Mouse (Mus musculus): Measurements from ENCODE around the gene Rad50. TPM values are rescaled to one million over a fixed set of nuclear protein-coding genes. Genes with fewer than 3 reads are reported as not detected.

The Rad50 gene
- polyA plus RNA-seq, 1 experiment from 2014 or later: 14.8 TPM

GRCm38 (mm10) chr11:53627859-53628258, 79.3 kb downstream of the Rad50 start:
- 17% methylated on average over 1 of the region's 1 CpGs for WGBS
- Histone ChIP-seq H3K27ac (ENCODE audit: low read length) (no peak overlapping the region), H3K36me3 (ENCODE audit: control insufficient read depth, insufficient read depth) (no peaks in the 10 kb centered on the region), H3K4me1 (replicated peaks; ENCODE audit: control insufficient read depth, insufficient read depth, low read length) (no peaks in the 10 kb centered on the region), H3K9me3 (ENCODE audit: control insufficient read depth, low read length) (no peaks in the 10 kb centered on the region), H3K4me2 (ENCODE audit: low read length) (no peak overlapping the region), H3K9ac (replicated peaks; ENCODE audit: low read depth, low read length) (no peak overlapping the region), H3K4me3 (replicated peaks; ENCODE audit: low read length) (no peak overlapping the region), H3K27me3 (replicated peaks; ENCODE audit: control insufficient read depth, insufficient read depth, low read length) (no peaks in the 10 kb centered on the region)
- peak; percentile 55; the same call in 1 of the 2 replicates for ATAC-seq

- ATAC-seq: no peak
- 62% methylated on average over 17 of the region's 17 CpGs for WGBS
- Histone ChIP-seq H3K27ac (ENCODE audit: low read length) (no peak overlapping the region), H3K4me2 (ENCODE audit: low read length) (no peak overlapping the region), H3K9me3 (ENCODE audit: control insufficient read depth, low read length) (no peaks in the 10 kb centered on the region), H3K9ac (replicated peaks; ENCODE audit: low read depth, low read length) (no peak overlapping the region), H3K4me1 (replicated peaks; ENCODE audit: control insufficient read depth, insufficient read depth, low read length) (no peaks in the 10 kb centered on the region), H3K36me3 (ENCODE audit: control insufficient read depth, insufficient read depth) (no peaks in the 10 kb centered on the region), H3K27me3 (replicated peaks; ENCODE audit: control insufficient read depth, insufficient read depth, low read length) (no peaks in the 10 kb centered on the region), H3K4me3 (replicated peaks; ENCODE audit: low read length) (no peak overlapping the region)
Measured at GRCm38 (mm10) chr11:53626802-53627373, 80.2 kb downstream of the Rad50 start.

GRCm38 (mm10) chr11:53624124-53624523, 83.0 kb downstream of the Rad50 start:
- WGBS: 96% methylated on average over 2 of the region's 2 CpGs
- no peak for ATAC-seq
- no peak overlapping the region for H3K9ac ChIP-seq (replicated peaks; ENCODE audit: low read depth, low read length)
- H3K27ac ChIP-seq (ENCODE audit: low read length): no peak overlapping the region
- H3K9me3 ChIP-seq (ENCODE audit: control insufficient read depth, low read length): no peaks in the 10 kb centered on the region
- no peaks in the 10 kb centered on the region for H3K36me3 ChIP-seq (ENCODE audit: control insufficient read depth, insufficient read depth)
- H3K4me3 ChIP-seq (replicated peaks; ENCODE audit: low read length): no peak overlapping the region
- no peak overlapping the region for H3K4me2 ChIP-seq (ENCODE audit: low read length)
- H3K4me1 ChIP-seq (replicated peaks; ENCODE audit: control insufficient read depth, insufficient read depth, low read length): no peaks in the 10 kb centered on the region
- H3K27me3 ChIP-seq (replicated peaks; ENCODE audit: control insufficient read depth, insufficient read depth, low read length): no peaks in the 10 kb centered on the region

- Histone ChIP-seq H3K9me3 (ENCODE audit: control insufficient read depth, low read length) (no peaks in the 10 kb centered on the region), H3K4me1 (replicated peaks; ENCODE audit: control insufficient read depth, insufficient read depth, low read length) (no peaks in the 10 kb centered on the region), H3K4me2 (ENCODE audit: low read length) (no peak overlapping the region), H3K4me3 (replicated peaks; ENCODE audit: low read length) (no peak overlapping the region), H3K27me3 (replicated peaks; ENCODE audit: control insufficient read depth, insufficient read depth, low read length) (no peaks in the 10 kb centered on the region), H3K36me3 (ENCODE audit: control insufficient read depth, insufficient read depth) (no peaks in the 10 kb centered on the region), H3K27ac (ENCODE audit: low read length) (no peak overlapping the region), H3K9ac (replicated peaks; ENCODE audit: low read depth, low read length) (no peak overlapping the region)
- ATAC-seq: no peak
- WGBS: 98% methylated on average over 9 of the region's 9 CpGs
Measured at GRCm38 (mm10) chr11:53623573-53623972, 83.5 kb downstream of the Rad50 start.

GRCm38 (mm10) chr11:53622440-53622806, 84.7 kb downstream of the Rad50 start:
- ATAC-seq: no peak
- Histone ChIP-seq H3K36me3 (ENCODE audit: control insufficient read depth, insufficient read depth) (no peaks in the 10 kb centered on the region), H3K27ac (ENCODE audit: low read length) (no peak overlapping the region), H3K4me3 (replicated peaks; ENCODE audit: low read length) (no peak overlapping the region), H3K4me1 (replicated peaks; ENCODE audit: control insufficient read depth, insufficient read depth, low read length) (no peaks in the 10 kb centered on the region), H3K9ac (replicated peaks; ENCODE audit: low read depth, low read length) (no peak overlapping the region), H3K9me3 (ENCODE audit: control insufficient read depth, low read length) (no peaks in the 10 kb centered on the region), H3K27me3 (replicated peaks; ENCODE audit: control insufficient read depth, insufficient read depth, low read length) (no peaks in the 10 kb centered on the region), H3K4me2 (ENCODE audit: low read length) (no peak overlapping the region)
- WGBS: 75% methylated on average over 6 of the region's 6 CpGs

- H3K36me3 ChIP-seq (ENCODE audit: control insufficient read depth, insufficient read depth): no peaks in the 10 kb centered on the region
- H3K9me3 ChIP-seq (ENCODE audit: control insufficient read depth, low read length): no peaks in the 10 kb centered on the region
- no peaks in the 10 kb centered on the region for H3K4me1 ChIP-seq (replicated peaks; ENCODE audit: control insufficient read depth, insufficient read depth, low read length)
- no peak overlapping the region for H3K4me3 ChIP-seq (replicated peaks; ENCODE audit: low read length)
- no peak overlapping the region for H3K9ac ChIP-seq (replicated peaks; ENCODE audit: low read depth, low read length)
- no peak overlapping the region for H3K4me2 ChIP-seq (ENCODE audit: low read length)
- WGBS: 93% methylated on average over 11 of the region's 11 CpGs
- no peak overlapping the region for H3K27ac ChIP-seq (ENCODE audit: low read length)
- no peak for ATAC-seq
- no peaks in the 10 kb centered on the region for H3K27me3 ChIP-seq (replicated peaks; ENCODE audit: control insufficient read depth, insufficient read depth, low read length)
Measured at GRCm38 (mm10) chr11:53621582-53622439, 85.3 kb downstream of the Rad50 start.

- Histone ChIP-seq H3K27ac (ENCODE audit: low read length) (no peak overlapping the region), H3K27me3 (replicated peaks; ENCODE audit: control insufficient read depth, insufficient read depth, low read length) (no peaks in the 10 kb centered on the region), H3K4me3 (replicated peaks; ENCODE audit: low read length) (no peak overlapping the region), H3K9ac (replicated peaks; ENCODE audit: low read depth, low read length) (no peak overlapping the region), H3K4me1 (replicated peaks; ENCODE audit: control insufficient read depth, insufficient read depth, low read length) (no peaks in the 10 kb centered on the region), H3K36me3 (ENCODE audit: control insufficient read depth, insufficient read depth) (no peaks in the 10 kb centered on the region), H3K4me2 (ENCODE audit: low read length) (no peak overlapping the region), H3K9me3 (ENCODE audit: control insufficient read depth, low read length) (no peaks in the 10 kb centered on the region)
- no peak for ATAC-seq
- WGBS: 79% methylated on average over 4 of the region's 4 CpGs
Measured at GRCm38 (mm10) chr11:53620094-53620493, 87.0 kb downstream of the Rad50 start.

- Histone ChIP-seq H3K9me3 (ENCODE audit: control insufficient read depth, low read length) (no peaks in the 10 kb centered on the region), H3K9ac (replicated peaks; ENCODE audit: low read depth, low read length) (no peak overlapping the region), H3K4me2 (ENCODE audit: low read length) (no peak overlapping the region), H3K4me1 (replicated peaks; ENCODE audit: control insufficient read depth, insufficient read depth, low read length) (no peaks in the 10 kb centered on the region), H3K27ac (ENCODE audit: low read length) (no peak overlapping the region), H3K27me3 (replicated peaks; ENCODE audit: control insufficient read depth, insufficient read depth, low read length) (no peaks in the 10 kb centered on the region), H3K36me3 (ENCODE audit: control insufficient read depth, insufficient read depth) (no peaks in the 10 kb centered on the region), H3K4me3 (replicated peaks; ENCODE audit: low read length) (no peak overlapping the region)
- no peak for ATAC-seq
- 71% methylated on average over 6 of the region's 6 CpGs for WGBS
Measured at GRCm38 (mm10) chr11:53619428-53619827, 87.7 kb downstream of the Rad50 start.

GRCm38 (mm10) chr11:53618619-53619198, 88.4 kb downstream of the Rad50 start, which contains the start of gene Il4:
Gene Il4, minus strand, starts transcription at chr11:53618669.
- Histone ChIP-seq H3K4me2 (ENCODE audit: low read length) (no peak within 1 kb of the TSS), H3K27ac (ENCODE audit: low read length) (no peak within 1 kb of the TSS), H3K4me1 (replicated peaks; ENCODE audit: control insufficient read depth, insufficient read depth, low read length) (no peaks in the 10 kb centered on the region), H3K9me3 (ENCODE audit: control insufficient read depth, low read length) (no peaks in the 10 kb centered on the region), H3K9ac (replicated peaks; ENCODE audit: low read depth, low read length) (no peak within 1 kb of the TSS), H3K4me3 (replicated peaks; ENCODE audit: low read length) (no peak within 1 kb of the TSS), H3K36me3 (ENCODE audit: control insufficient read depth, insufficient read depth) (no peaks in the 10 kb centered on the region), H3K27me3 (replicated peaks; ENCODE audit: control insufficient read depth, insufficient read depth, low read length) (no peaks in the 10 kb centered on the region)
- ATAC-seq: no peak
- 82% methylated on average over 7 of the region's 7 CpGs for WGBS
